Mouse (Mus musculus) E14TG2a.4 (cell line): ENCODE results near the gene Hoxa5.

Source experiments
- CTCF ChIP-seq: conservative IDR thresholded peaks from 2 replicates; pipeline ENCODE4 v1.5.1; 2014; ENCODE audit warnings: low read length
- NANOG ChIP-seq: IDR thresholded peaks from 2 replicates; pipeline ENCODE4 v1.6.1; 2014; ENCODE audit warnings: borderline replicate concordance, low read length, mixed read lengths

DNA sequence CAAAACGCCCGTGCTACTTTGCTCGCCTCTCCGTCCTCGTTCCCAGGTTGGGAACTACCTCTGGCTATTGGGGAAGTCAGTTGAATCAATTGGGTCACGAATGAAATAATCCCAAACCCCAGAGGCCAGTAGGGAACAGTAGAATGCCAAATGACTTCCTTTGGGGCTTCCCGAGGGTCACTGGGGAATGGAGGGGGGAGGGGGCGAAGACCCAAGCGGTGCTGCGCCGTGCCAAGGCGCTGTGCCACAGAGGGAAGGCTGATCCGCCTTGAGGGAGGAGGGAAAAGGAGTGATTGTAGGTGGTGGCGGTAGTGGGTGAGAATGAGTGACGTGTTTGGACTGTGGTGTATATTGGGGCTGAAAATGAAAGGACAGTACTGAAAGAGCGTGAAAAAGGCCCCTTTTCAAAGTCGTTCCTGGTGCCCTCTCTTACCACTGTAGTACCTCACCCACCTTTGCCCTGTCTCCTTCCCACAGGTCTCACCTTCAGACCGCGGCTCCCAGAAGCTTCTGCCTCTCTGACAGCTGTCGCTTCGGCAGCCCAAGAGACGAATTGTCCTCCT is 8.2 kb upstream of the Hoxa5 start:
- TF ChIP-seq CTCF (no peak), NANOG (no peak)
